Mouse (Mus musculus): Measurements from ENCODE around the gene Coq10a.
A peak's percentile ranks its signal among the peaks of the same experiment; 100 is the strongest.

Gene Coq10a

DNA sequence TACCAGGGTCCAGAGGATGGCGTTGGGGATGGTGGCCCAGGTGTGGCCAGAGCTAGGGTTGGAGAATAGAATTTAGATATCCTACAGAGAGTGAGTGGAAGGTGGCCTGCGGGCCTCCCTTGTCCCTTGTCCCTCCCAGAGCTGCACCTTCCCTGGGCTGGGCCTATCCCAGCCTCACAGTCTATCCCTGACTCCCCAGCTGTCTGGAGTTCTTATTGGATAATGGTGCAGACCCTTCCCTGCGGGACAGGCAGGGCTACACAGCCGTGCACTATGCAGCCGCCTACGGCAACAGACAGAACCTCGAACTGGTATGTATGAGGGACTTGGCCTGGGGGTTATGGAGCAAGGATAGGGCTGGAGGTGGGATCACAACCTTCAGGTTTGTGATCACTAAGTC is 17.1 kb upstream of the Coq10a start:
- DNase-seq (ENCODE audit: extremely low spot score, low spot score): no peak

DNA sequence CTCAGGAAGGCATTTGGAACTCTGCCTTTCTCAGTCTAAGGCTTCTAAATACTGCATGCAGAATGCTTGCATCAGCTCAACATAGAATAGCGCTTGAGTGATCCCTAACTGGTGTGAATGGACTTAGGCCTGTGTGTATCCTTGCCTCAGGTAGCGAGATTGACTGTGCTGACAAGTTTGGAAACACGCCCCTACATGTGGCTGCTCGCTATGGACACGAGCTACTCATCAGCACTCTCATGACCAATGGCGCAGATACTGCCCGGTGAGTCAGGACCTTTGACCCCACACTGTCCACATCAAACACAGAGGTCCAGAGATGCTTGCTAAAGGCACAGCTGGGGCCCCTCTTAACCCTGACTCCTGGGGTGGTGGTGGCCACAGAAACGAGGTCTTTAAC is 13.7 kb upstream of the Coq10a start:
- DNase-seq (ENCODE audit: extremely low spot score, low spot score): no peak

- DNase-seq (ENCODE audit: extremely low spot score, low spot score): no peak
Observed at GRCm38 (mm10) chr10:128380565-128380964, 11.8 kb upstream of the Coq10a start.

DNA sequence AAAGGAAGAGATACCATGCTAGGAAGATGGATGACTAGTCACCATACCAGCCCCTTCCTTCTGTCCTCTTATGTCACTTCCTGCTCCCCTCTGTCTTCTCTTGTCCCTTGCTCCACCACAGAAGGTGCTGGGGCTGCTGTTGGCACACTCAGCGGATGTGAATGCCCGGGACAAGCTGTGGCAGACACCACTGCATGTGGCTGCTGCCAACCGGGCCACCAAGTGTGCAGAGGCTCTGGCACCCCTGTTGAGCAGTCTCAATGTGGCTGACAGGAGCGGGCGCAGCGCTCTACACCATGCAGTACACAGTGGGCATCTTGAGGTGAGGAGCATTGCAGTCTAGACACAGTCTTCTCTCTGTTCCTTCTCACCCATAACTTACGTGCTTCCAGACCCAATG is 10.5 kb upstream of the Coq10a start:
- no peak for DNase-seq (ENCODE audit: extremely low spot score, low spot score)

DNA sequence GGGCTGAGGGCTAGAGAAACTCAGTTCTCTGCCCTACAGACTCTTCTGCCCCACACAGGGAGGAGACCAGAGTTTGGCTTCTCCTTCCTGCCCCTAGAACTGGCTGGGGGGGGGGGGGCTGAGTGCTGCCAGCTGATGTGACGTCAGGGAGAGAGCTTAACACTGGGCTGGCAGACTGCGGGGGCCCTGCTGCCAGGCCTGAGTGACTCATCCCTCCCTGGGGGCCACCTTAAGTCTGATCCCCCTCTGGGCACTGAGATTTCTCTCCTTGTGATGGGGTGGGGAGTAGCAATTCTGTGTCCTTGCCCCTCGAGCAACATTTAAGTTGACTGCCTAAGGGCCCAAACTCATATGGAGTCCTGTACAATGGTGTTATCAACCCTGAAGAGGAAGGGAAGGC is 9.7 kb upstream of the Coq10a start:
- DNase-seq (ENCODE audit: extremely low spot score, low spot score): no peak

DNA sequence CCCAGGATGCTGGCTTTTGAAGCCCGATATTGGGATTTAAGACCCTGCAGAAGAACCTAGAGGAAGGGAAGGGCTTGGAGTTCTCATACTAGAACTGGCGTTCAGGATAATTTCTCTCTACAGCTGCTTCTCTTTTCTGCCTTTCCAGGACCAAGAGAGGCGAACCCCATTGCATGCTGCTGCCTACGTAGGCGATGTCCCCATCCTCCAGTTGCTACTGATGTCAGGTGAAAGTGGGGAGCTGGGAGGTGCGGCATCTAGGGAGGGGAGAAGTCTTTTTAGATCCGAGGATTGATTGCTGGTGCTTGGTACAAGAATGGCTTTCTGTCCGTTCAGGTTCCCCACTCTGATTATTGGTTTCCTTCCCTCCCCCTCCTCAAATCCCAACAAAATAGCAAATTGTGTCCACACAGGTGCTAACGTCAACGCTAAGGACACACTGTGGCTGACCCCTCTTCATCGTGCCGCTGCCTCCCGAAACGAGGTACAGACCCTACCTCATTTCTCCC is 9.2 kb upstream of the Coq10a start:
- DNase-seq (ENCODE audit: extremely low spot score, low spot score): no peak

DNA sequence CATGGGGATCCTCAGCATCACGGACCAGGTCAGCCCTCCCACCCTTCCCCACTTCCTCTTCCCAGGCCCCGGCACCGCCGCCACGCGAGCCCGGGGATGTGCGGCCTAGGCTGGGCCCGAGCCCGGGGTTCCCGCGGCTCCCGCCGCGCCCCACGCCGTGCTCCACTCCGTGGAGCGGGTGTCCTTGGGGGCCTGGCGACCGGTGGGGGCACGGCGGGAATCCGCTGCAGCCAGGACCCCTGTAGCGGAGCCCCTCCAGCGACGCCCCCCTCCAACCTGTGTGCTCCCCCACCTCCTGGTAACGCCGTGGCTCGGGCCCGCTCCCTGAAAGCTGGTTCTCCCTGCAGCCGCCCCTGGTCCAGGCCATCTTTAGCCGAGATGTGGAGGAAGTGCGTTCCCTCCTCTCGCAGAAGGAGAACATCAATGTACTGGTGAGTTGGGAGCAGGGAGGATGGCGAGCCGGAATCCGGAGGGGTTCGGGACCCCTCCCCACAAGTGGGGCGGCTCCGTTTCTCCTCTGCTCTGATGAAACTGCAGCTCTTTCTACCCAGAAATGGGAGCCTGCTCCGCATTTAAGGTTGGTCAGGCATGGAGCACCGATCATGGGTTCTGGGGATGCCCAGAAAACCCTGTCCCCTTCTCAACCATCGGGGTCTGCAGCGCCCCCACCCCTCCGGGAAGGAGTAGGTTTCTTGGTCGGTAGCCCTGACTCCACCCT is 8.6 kb upstream of the Coq10a start:
- DNase-seq (ENCODE audit: extremely low spot score, low spot score): peak; percentile 74

GRCm38 (mm10) chr10:128376455-128377211 is 7.8 kb upstream of the Coq10a start, which contains the start of gene Ankrd52:
Ankrd52 (plus strand) TSS chr10:128377115.
- DNase-seq (ENCODE audit: extremely low spot score, low spot score): peak; percentile 88

GRCm38 (mm10) chr10:128376099-128376454 is 7.3 kb upstream of the Coq10a start:
- no peak for DNase-seq (ENCODE audit: extremely low spot score, low spot score)

DNA sequence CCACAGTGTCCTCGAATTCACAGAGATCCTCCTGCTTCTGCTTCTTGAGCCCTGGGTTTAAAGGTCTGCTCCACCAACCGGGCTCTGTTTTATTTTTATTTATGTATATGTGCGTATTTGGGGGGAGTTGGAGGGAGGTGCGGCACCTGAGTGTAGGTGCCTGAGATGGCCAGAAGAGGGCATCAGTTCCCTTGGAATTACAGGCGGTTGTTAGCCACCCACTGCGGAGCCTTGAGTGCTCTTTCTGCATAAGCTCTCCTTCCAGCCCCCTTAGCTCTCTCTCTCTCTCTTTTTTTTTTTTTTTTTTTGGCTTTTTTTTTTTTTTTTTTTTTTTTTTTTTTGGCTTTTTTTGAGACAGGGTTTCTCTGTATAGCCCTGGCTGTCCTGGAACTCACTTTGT is 5.6 kb upstream of the Coq10a start:
- no peak for DNase-seq (ENCODE audit: extremely low spot score, low spot score)

DNA sequence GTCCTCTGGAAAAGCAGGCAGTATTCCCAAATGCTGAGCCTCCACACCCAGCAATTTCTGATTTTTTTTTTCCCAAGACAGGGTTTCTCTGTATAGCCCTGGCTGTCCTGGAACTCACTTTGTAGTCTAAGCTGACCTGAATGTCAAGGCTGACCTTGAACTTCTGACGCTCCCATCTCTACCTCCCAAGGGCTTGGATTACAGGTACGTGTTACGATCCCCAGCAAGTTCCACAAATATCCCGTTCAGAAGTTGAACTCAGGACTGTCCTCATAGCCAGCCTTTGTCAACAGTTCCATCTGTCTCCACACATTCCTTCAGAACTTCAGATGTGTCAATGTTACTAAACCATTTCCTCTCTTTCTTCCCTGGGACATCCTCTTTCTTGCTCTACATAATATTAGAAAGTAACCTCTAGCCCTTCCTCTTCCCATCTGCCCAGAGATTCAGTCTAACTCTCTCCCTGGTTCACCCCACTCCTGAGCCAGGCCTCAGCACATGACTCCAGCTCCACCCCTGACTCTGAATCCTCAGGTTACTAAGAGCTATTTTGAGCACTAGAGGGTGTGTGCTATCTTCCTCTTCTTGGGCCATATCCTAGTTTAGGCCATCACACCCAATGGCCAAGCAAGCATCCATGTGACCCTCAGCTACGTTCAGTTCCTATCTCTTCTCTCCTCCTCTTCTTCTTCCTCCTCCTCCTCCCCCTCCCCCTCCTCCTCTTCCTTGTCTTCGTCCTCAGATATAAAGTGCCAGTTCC is 4.4 kb upstream of the Coq10a start:
- no peak for DNase-seq (ENCODE audit: extremely low spot score, low spot score)

- DNase-seq (ENCODE audit: extremely low spot score, low spot score): no peak
Observed at GRCm38 (mm10) chr10:128372142-128372541, 3.3 kb upstream of the Coq10a start.

DNA sequence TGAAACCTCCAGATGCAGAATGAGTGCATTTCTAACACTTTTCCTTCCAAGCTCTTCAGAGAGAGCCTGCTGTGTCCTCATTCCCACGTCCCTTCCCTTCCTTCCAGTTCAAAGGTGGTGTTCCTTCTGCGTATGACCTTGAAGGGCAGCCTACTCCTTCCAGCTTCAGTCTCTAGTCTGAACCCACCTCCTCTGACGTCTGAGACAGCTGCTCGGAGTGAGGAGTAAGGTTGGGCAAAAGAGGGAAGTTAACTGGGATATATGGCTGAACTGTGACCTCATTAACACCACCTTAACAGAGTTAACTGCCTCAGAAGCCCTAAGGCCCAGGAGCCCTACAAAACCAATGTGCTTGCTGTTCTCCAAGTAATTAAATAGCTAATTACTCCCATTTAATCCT is 1.8 kb upstream of the Coq10a start:
- DNase-seq (ENCODE audit: extremely low spot score, low spot score): no peak

- DNase-seq (ENCODE audit: extremely low spot score, low spot score): no peak
Observed at GRCm38 (mm10) chr10:128370021-128370420, 1.2 kb upstream of the Coq10a start.

DNA sequence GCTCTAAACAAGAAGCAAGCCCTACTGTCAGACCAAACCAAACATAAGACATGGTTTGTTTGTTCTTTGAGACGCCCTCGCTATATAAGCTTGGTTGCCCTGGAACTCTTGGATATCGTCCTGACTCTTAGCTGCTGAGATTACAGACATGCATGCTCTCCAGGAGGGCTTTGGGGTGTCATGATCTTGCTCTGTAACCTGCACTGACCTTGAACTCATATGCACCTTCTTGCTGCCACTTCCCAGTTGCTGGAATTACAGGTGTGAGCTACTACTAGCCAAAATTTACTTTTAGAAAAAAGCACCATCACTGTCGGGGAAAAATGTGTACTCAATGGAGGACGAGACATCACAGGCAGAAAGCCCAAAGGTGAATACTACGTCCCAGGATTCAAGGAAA is 802 bp upstream of the Coq10a start:
- DNase-seq (ENCODE audit: extremely low spot score, low spot score): no peak

- no peak for DNase-seq (ENCODE audit: extremely low spot score, low spot score)
Observed at GRCm38 (mm10) chr10:128369218-128369543, 384 bp upstream of the Coq10a start.

GRCm38 (mm10) chr10:128367899-128368401 is 847 bp downstream of the Coq10a start:
- DNase-seq (ENCODE audit: extremely low spot score, low spot score): no peak

DNA sequence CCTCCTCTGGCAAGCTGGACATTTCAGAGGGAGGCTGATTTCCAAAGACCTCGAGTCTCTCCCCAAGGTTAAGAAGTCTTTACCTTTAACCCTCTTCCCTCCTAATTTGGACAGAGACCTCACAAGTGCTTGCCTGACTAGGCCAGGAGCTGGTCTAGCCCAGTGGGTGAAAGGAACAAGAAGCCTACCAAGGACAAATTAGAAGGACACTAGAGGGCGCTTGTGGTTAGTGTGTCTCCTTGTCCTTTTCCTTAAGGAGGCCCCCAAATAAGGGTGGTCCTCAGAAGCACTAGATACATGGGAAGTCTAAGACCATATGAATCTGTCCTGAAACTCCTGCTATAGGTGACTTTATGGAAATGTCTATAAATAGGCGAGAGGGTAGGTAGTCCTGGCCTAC is 6.2 kb downstream of the Coq10a start:
- no peak for DNase-seq (ENCODE audit: extremely low spot score, low spot score)

- DNase-seq (ENCODE audit: extremely low spot score, low spot score): no peak
Observed at GRCm38 (mm10) chr10:128361836-128362235, 7.0 kb downstream of the Coq10a start.

DNA sequence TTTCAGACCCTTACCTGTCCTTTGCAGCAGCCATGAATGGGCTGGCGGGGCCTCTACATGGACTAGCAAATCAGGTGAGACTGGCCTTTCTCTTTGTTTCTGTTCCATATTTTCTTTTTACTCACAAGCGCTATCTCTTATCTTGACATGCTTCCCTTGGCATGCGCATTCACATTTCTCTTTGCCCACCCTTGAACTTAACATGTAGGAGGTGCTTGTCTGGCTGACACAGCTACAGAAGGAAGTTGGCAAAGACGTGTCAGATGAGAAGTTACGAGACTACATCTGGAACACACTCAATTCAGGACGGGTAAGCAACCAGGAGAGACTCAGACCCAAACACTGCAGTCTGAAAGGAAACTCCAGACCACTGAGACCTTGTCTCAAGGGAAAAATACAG is 9.6 kb downstream of the Coq10a start:
- DNase-seq (ENCODE audit: extremely low spot score, low spot score): no peak

DNA sequence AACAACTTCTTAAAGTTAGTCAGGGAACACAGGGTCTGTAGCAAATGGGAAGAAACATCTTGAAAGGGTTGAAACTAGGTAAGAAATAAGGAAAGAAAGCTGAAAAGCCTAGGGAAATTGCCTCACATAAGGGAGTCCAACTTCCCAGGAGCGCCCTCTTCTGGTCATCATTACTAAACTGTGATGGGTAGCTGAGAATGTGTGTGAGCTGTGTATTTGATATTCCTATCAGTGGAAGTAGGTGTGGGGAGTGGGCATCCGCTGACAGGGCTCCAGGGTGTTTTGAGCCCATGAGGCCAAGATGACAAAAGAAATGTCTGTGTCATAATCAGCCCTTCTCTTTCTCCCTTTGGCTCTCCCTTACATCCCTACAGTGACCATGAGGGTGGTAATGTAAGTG is 10.0 kb downstream of the Coq10a start:
- DNase-seq (ENCODE audit: extremely low spot score, low spot score): no peak

DNA sequence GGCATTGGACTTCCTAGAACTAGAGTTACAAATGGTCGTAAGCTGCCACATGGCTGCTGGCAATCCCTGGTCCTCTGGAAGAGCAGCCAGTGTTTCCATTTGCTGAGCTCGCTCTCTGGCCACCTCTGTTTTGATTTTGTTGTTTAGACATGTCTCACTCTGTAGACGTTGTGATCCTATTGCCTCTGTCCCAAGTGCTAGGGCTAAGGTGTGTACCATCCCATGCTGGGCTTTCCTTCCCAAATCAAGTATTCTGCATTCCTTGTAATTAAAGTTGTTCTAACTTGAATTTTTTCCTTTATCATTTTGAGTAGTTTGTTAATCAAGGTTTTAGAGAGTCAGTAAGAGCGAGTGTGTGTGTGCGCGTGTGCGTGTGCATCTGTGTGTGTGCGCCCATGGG is 21.3 kb downstream of the Coq10a start:
- no peak for DNase-seq (ENCODE audit: extremely low spot score, low spot score)
